Mouse (Mus musculus) bone marrow, adult 2 months (tissue): ENCODE measurements around the gene Zscan20. TPM values are rescaled to one million over a fixed set of nuclear protein-coding genes. Genes with fewer than 3 reads are reported as not detected.

Experiments
- H3K27ac ChIP-seq: fragments of 200-500 bp; 2 replicates; pipeline ENCODE4 v1.5.1; 2012; ENCODE audit warnings: low read depth, mild to moderate bottlenecking, control low read depth, inconsistent platforms, low read length; ENCODE audit not compliant: control insufficient read depth, poor library complexity, insufficient read depth
- H3K4me1 ChIP-seq: fragments of 200-500 bp; 2 replicates; pipeline ENCODE4 v1.6.1; 2011; ENCODE audit warnings: low read length; ENCODE audit not compliant: control insufficient read depth, insufficient read depth
- H3K4me3 ChIP-seq: fragments of 200-500 bp; replicated peaks from 2 replicates; pipeline ENCODE3; 2011; ENCODE audit warnings: mild to moderate bottlenecking, low read depth, low read length, control low read depth; ENCODE audit not compliant: control insufficient read depth
- CTCF ChIP-seq: fragments of 200-500 bp; IDR thresholded peaks from 2 replicates; pipeline ENCODE4 v1.5.1; 2011; ENCODE audit warnings: low read length, control low read depth; ENCODE audit not compliant: control insufficient read depth, insufficient read depth
- POLR2A ChIP-seq: fragments of 200-500 bp; IDR thresholded peaks from 2 replicates; pipeline ENCODE4 v1.6.1; 2011; ENCODE audit warnings: low read depth, mild to moderate bottlenecking, control low read depth, low read length, borderline replicate concordance; ENCODE audit not compliant: control insufficient read depth
- WGBS: fragments of 180-500 bp; shearing (Covaris S2); methylation state at CpG from one replicate; pipeline ENCODE4 v1.1.7; 2018; 5-methylcytosine and 5-hydroxymethylcytosine counted together
- polyA plus RNA-seq: library from polyadenylated mRNA; stranded (reverse); fragments of >200 nt; gene quantifications from 2 replicates; pipeline ENCODE4 v1.2.4, GENCODE M21; 2011; ENCODE audit warnings: low replicate concordance; ENCODE audit not compliant: missing spikeins, insufficient read depth, insufficient read length

The Zscan20 gene
- polyA plus RNA-seq, 1 experiment: 7.4 TPM

- Histone ChIP-seq H3K27ac (no peak overlapping the region), H3K4me3 (no peak overlapping the region), H3K4me1 (no peaks in the 10 kb centered on the region)
- no peak for TF ChIP-seq CTCF
- no peak for TF ChIP-seq POLR2A
- WGBS: 88% methylated on average over 11 of the region's 11 CpGs
Measured at GRCm38 (mm10) chr4:128607661-128608060, 2.2 kb downstream of the Zscan20 start.

DNA sequence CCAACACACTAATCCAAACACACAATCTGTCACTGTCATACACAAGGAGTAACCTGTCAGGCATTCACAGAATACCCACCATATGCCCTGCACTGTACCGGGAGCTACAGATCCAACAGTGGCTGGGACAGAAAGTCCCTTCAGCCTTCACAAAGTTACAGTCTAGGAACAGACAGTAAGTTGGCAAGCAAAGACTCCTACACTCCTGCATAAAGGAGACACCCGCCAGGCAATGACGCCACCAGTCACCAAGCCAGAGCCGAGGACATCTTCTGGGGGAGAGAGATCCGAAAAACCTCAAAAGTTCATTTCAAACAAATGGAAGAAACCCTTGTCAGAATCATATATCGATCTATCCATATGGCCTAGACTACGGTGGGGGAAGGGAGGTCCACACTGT is 3.3 kb downstream of the Zscan20 start:
- WGBS: 89% methylated on average over 7 of the region's 7 CpGs
- H3K4me3 ChIP-seq: no peak overlapping the region

DNA sequence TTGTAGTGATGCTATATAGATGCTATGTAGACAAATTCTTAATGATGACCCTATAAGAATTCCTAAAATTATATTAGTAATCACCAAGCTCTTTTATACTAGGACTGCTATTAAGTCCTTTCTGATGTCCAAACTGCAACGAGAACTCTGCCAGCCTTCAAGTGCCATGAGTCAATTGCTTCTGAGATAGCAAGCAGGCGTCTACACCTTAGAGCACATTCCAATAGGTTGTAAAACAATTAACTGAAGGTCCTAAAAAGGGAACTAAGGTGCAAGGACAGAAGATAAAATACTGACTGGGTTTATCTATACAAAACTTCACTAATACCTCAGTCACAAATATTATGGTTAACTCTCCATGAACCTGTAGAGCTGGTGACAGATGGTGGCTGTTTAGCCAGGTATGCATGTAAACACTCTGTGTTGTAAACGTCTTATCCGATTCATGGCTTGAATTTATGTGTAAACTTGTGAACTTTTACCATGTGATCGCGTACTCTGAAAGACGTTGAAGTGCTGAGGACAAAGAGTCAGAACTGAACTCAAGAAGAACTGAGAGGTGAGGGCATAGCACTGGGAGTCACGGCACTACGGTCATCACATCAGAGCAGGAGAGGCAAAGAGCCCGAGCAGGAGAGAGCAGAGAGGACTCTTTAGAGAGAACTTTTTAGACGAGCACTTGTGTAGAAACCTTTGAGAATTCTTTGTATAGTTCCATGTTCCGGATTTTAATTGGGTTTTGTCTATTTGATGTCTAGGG is 11.9 kb downstream of the Zscan20 start:
- peaks cover 3% of the 10 kb centered on the region for H3K4me1 ChIP-seq
- H3K27ac ChIP-seq: no peak overlapping the region
- no peak for TF ChIP-seq CTCF
- TF ChIP-seq POLR2A: no peak
- no peak overlapping the region for H3K4me3 ChIP-seq
- 80% methylated on average over 12 of the region's 12 CpGs for WGBS

More for the DNA sequence above, 3.3 kb downstream of the Zscan20 start:
- H3K4me1 ChIP-seq: no peaks in the 10 kb centered on the region
- TF ChIP-seq POLR2A: no peak
- no peak for TF ChIP-seq CTCF
- no peak overlapping the region for H3K27ac ChIP-seq

- peaks cover 5% of the 10 kb centered on the region for H3K4me1 ChIP-seq
- WGBS: 51% methylated on average over 5 of the region's 5 CpGs
Measured at GRCm38 (mm10) chr4:128594062-128594461, 15.8 kb downstream of the Zscan20 start.

GRCm38 (mm10) chr4:128593286-128593685 is 16.6 kb downstream of the Zscan20 start:
- TF ChIP-seq POLR2A (no peak), CTCF (no peak)
- no peak overlapping the region for H3K4me3 ChIP-seq
- WGBS: 69% methylated on average over 4 of the region's 4 CpGs
- H3K27ac ChIP-seq: peak overlapping the region; percentile 81
- peaks cover 5% of the 10 kb centered on the region for H3K4me1 ChIP-seq

More at GRCm38 (mm10) chr4:128594062-128594461, 15.8 kb downstream of the Zscan20 start:
- no peak for TF ChIP-seq POLR2A
- no peak for TF ChIP-seq CTCF
- peak overlapping the region; percentile 46; the same call in 1 of the 2 replicates for H3K27ac ChIP-seq
- H3K4me3 ChIP-seq: no peak overlapping the region

- WGBS: 55% methylated on average over 4 of the region's 4 CpGs
- TF ChIP-seq POLR2A (no peak), CTCF (peak; percentile 70)
- H3K27ac ChIP-seq: no peak overlapping the region
- no peak overlapping the region for H3K4me3 ChIP-seq
- no peaks in the 10 kb centered on the region for H3K4me1 ChIP-seq
Measured at GRCm38 (mm10) chr4:128579182-128579581, 30.7 kb downstream of the Zscan20 start.

- 73% methylated on average over 4 of the region's 4 CpGs for WGBS
- Histone ChIP-seq H3K4me3 (no peak overlapping the region), H3K4me1 (no peaks in the 10 kb centered on the region), H3K27ac (no peak overlapping the region)
- TF ChIP-seq CTCF: no peak
- no peak for TF ChIP-seq POLR2A
Measured at GRCm38 (mm10) chr4:128575811-128576210, 34.1 kb downstream of the Zscan20 start.

DNA sequence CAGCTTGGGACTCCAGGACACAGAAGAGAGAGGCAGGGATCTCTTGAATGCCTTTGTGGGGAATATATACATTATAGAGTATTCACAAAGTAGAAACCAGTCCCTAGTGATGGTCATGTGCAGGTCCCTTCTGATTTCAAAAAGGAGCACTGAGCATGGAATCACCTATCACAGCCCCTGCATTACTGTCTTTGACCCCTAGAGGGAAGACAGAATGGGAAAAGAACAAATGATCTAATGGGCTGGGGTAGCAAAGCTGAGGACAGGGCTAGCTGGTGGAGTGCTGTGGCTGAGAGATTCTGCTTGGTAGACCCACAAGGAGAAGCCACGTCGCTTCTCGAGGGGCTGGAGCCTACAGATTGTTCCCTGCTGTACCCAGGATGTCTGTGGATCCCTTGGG is 49.6 kb downstream of the Zscan20 start:
- Histone ChIP-seq H3K4me3 (no peak overlapping the region), H3K27ac (no peak overlapping the region), H3K4me1 (no peaks in the 10 kb centered on the region)
- WGBS: 66% methylated on average over 3 of the region's 3 CpGs
- TF ChIP-seq CTCF (no peak), POLR2A (no peak)
